Mouse (Mus musculus): ENCODE results near the gene Gramd1b. TPM values are rescaled to one million over a fixed set of nuclear protein-coding genes. Genes with fewer than 3 reads are reported as not detected.

Gramd1b gene
- total RNA-seq (2014; rRNA removed) (48.1 and 48.6 TPM in 2 replicates), polyA plus RNA-seq (2015; fragmentation: Nextera tagmentation; extraction: Ambion mirVana) (12.5 and 18.0 TPM in 2 replicates)

GRCm38 (mm10) chr9:40531027-40531621 lies at the start of gene Gramd1b:
Gramd1b (minus strand) TSS chr9:40531383.
- DNase-seq (peak; percentile 74), ATAC-seq (peak; percentile 86)
- Histone ChIP-seq H3K27me3 (ENCODE audit: insufficient read depth, low read length) (no peaks in the 10 kb centered on the region), H3K9ac (peak within 1 kb of the TSS; percentile 71), H3K27ac (ENCODE audit: low read depth, low read length) (peak within 1 kb of the TSS; percentile 24), H3K4me3 (ENCODE audit: low read depth, low read length) (peak within 1 kb of the TSS; percentile 53), H3K4me2 (ENCODE audit: low read depth) (peak within 1 kb of the TSS; percentile 72), H3K4me1 (ENCODE audit: insufficient read depth) (peaks cover 11% of the 10 kb centered on the region; the same call in 1 of the 2 replicates), H3K9me3 (ENCODE audit: low read length) (no peaks in the 10 kb centered on the region), H3K36me3 (ENCODE audit: insufficient read depth) (no peaks in the 10 kb centered on the region)
- TF ChIP-seq CTCF (IDR thresholded peaks at IDR 0.05; ENCODE audit: low read depth) = peak; percentile 32
- WGBS = 1% methylated on average over 40 of the region's 40 CpGs

GRCm38 (mm10) chr9:40578726-40579625 lies 47.8 kb upstream of the Gramd1b start:
- 59% methylated on average over 11 of the region's 11 CpGs for WGBS
- no peak overlapping the region for H3K4me3 ChIP-seq (ENCODE audit: low read depth, low read length)
- DNase-seq (peak; percentile 32), ATAC-seq (peak; percentile 82)
- H3K36me3 ChIP-seq (ENCODE audit: insufficient read depth) = no peaks in the 10 kb centered on the region
- H3K4me1 ChIP-seq (ENCODE audit: insufficient read depth) = no peaks in the 10 kb centered on the region; the same call in 1 of the 2 replicates
- H3K9ac ChIP-seq = no peak overlapping the region
- no peaks in the 10 kb centered on the region for H3K9me3 ChIP-seq (ENCODE audit: low read length)
- no peaks in the 10 kb centered on the region for H3K27me3 ChIP-seq (ENCODE audit: insufficient read depth, low read length)
- no peak for TF ChIP-seq CTCF (IDR thresholded peaks at IDR 0.05; ENCODE audit: low read depth)
- H3K27ac ChIP-seq (ENCODE audit: low read depth, low read length) = peak overlapping the region; percentile 62
- H3K4me2 ChIP-seq (ENCODE audit: low read depth) = no peak overlapping the region

- TF ChIP-seq CTCF (IDR thresholded peaks at IDR 0.05; ENCODE audit: low read depth) = no peak
- 43% methylated on average over 7 of the region's 7 CpGs for WGBS
Measured at GRCm38 (mm10) chr9:40577132-40577531, 45.9 kb upstream of the Gramd1b start.

GRCm38 (mm10) chr9:40575053-40575985 lies 44.1 kb upstream of the Gramd1b start:
- no peak for TF ChIP-seq CTCF (IDR thresholded peaks at IDR 0.05; ENCODE audit: low read depth)
- no peaks in the 10 kb centered on the region for H3K27me3 ChIP-seq (ENCODE audit: insufficient read depth, low read length)
- H3K4me2 ChIP-seq (ENCODE audit: low read depth) = no peak overlapping the region
- DNase-seq (no peak), ATAC-seq (peak; percentile 34)
- H3K36me3 ChIP-seq (ENCODE audit: insufficient read depth) = no peaks in the 10 kb centered on the region
- H3K9me3 ChIP-seq (ENCODE audit: low read length) = no peaks in the 10 kb centered on the region
- no peaks in the 10 kb centered on the region; the same call in 1 of the 2 replicates for H3K4me1 ChIP-seq (ENCODE audit: insufficient read depth)
- 50% methylated on average over 14 of the region's 14 CpGs for WGBS
- H3K4me3 ChIP-seq (ENCODE audit: low read depth, low read length) = no peak overlapping the region
- 0 out of 2 replicates have a peak overlapping the region, but pooled peaks have one; percentile 59 for H3K27ac ChIP-seq (ENCODE audit: low read depth, low read length)
- no peak overlapping the region for H3K9ac ChIP-seq

More at GRCm38 (mm10) chr9:40577132-40577531, 45.9 kb upstream of the Gramd1b start:
- ATAC-seq (no peak), DNase-seq (no peak)
- H3K4me3 ChIP-seq (ENCODE audit: low read depth, low read length) = no peak overlapping the region
- no peak overlapping the region for H3K27ac ChIP-seq (ENCODE audit: low read depth, low read length)
- H3K4me1 ChIP-seq (ENCODE audit: insufficient read depth) = no peaks in the 10 kb centered on the region; the same call in 1 of the 2 replicates
- H3K9me3 ChIP-seq (ENCODE audit: low read length) = no peaks in the 10 kb centered on the region
- H3K27me3 ChIP-seq (ENCODE audit: insufficient read depth, low read length) = no peaks in the 10 kb centered on the region
- no peak overlapping the region for H3K4me2 ChIP-seq (ENCODE audit: low read depth)
- no peaks in the 10 kb centered on the region for H3K36me3 ChIP-seq (ENCODE audit: insufficient read depth)
- H3K9ac ChIP-seq = no peak overlapping the region

GRCm38 (mm10) chr9:40571280-40571679 lies 40.1 kb upstream of the Gramd1b start:
- no peak overlapping the region for H3K27ac ChIP-seq (ENCODE audit: low read depth, low read length)
- WGBS = 36% methylated on average over 2 of the region's 2 CpGs
- H3K9ac ChIP-seq = no peak overlapping the region
- no peak for TF ChIP-seq CTCF (IDR thresholded peaks at IDR 0.05; ENCODE audit: low read depth)
- no peaks in the 10 kb centered on the region for H3K27me3 ChIP-seq (ENCODE audit: insufficient read depth, low read length)
- H3K4me1 ChIP-seq (ENCODE audit: insufficient read depth) = no peaks in the 10 kb centered on the region; the same call in 1 of the 2 replicates
- DNase-seq (no peak), ATAC-seq (no peak)
- H3K4me2 ChIP-seq (ENCODE audit: low read depth) = no peak overlapping the region
- no peak overlapping the region for H3K4me3 ChIP-seq (ENCODE audit: low read depth, low read length)
- H3K36me3 ChIP-seq (ENCODE audit: insufficient read depth) = no peaks in the 10 kb centered on the region
- H3K9me3 ChIP-seq (ENCODE audit: low read length) = no peaks in the 10 kb centered on the region

- no peak for TF ChIP-seq CTCF (IDR thresholded peaks at IDR 0.05; ENCODE audit: low read depth)
- no peak overlapping the region for H3K9ac ChIP-seq
- no peak overlapping the region for H3K4me3 ChIP-seq (ENCODE audit: low read depth, low read length)
- no peaks in the 10 kb centered on the region for H3K36me3 ChIP-seq (ENCODE audit: insufficient read depth)
- ATAC-seq (0 out of 2 replicates have a peak, but pooled peaks have one; percentile 18), DNase-seq (no peak)
- no peak overlapping the region for H3K4me2 ChIP-seq (ENCODE audit: low read depth)
- H3K4me1 ChIP-seq (ENCODE audit: insufficient read depth) = no peaks in the 10 kb centered on the region
- 69% methylated on average over 8 of the region's 8 CpGs for WGBS
- H3K27me3 ChIP-seq (ENCODE audit: insufficient read depth, low read length) = no peaks in the 10 kb centered on the region
- no peaks in the 10 kb centered on the region for H3K9me3 ChIP-seq (ENCODE audit: low read length)
- no peak overlapping the region for H3K27ac ChIP-seq (ENCODE audit: low read depth, low read length)
Measured at GRCm38 (mm10) chr9:40568070-40568469, 36.9 kb upstream of the Gramd1b start.

Data from forebrain, postnatal 0 days (tissue).